Mouse (Mus musculus): Measurements from ENCODE around the gene Rims1. TPM values are rescaled to one million over a fixed set of nuclear protein-coding genes. Genes with fewer than 3 reads are reported as not detected.

Gene Rims1
- total RNA-seq, 2 experiments from 2014 or later: 0.18 to 0.20 TPM

GRCm38 (mm10) chr1:22466597-22466996 lies 339.2 kb downstream of the Rims1 start:
- no peak for DNase-seq (ENCODE audit: low spot score)
- intact Hi-C loops (cut with DNase I): no loop called here

DNA sequence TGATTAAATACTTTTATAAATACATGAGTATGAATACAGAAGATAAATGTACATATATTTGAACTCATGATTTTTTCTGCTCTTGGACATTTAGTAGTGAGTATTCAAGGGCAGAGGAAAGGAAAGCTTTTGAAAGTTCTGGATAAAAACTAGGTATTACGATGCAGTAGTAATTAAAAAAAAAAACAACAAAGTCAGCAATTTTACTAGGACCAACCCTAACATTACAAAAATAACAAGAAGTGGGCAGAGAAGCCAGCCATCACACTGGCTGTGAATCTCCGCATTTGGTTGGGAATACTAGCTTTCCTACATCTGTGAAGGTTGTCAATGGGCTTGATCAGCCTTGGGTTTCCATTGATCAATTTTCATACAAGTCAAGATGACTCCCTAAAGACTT lies 381.8 kb downstream of the Rims1 start:
- intact Hi-C loops (cut with DNase I): no loop called here
- DNase-seq (ENCODE audit: low spot score): no peak

DNA sequence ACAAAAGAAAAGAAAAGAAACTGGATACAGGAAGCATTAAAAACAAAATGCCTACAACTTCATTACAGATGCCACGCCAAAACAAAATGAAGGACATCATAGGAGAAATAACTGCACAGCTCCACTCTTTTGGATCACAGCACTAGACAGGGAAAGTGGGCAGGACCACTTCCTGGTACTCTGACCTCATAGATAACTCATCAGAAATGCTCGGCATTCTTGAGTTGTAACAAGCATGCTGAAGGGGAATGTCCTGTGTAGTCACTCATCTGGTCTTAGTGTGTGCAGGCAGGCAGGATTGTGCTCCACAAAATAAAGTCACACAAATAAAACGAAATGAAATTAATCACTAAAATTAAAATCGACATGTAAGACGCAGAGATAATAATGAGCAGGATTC lies 383.7 kb downstream of the Rims1 start:
- no peak for DNase-seq (ENCODE audit: low spot score)
- intact Hi-C loops (cut with DNase I): no loop called here

DNA sequence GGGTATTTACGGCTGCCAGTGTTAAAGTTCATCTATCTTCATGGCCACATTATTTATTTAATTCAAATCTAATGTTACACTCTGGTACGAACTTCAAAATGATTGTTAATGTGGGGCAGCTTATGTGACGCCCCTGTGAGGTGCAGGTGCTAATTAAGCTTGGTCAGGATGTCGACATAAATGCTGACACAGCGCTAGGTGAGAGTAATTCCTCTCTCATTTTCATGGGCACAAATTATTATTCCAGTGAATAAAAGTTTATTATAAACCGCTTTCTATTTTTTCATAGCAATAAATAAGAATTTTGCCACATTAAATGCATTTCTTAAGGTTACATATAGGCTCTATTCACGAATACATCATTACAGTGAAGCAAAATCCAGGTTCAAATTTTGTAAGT lies 395.6 kb downstream of the Rims1 start:
- intact Hi-C loops (cut with DNase I): no loop called here

DNA sequence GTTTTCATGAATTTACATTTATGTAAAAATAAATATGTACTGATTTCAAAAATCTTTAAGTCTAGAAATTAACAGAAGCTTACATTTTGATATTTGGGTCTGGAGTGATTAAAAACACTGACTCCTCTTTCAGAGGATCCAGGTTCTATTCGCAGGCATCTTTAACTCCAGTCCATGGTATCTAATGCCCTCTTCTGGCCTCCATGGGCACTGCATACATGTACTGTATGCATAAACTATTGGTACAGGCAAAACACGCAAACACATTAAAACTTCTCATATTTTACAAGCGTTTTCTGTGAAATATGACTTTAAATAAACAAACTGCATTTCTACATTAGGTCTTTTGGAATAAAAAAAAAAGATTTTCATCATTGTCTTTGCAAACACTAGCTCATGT lies 419.4 kb downstream of the Rims1 start:
- no peak for DNase-seq (ENCODE audit: low spot score)
- intact Hi-C loops (cut with DNase I): loop anchor here (2.0 kb wide), 1 partner anchor 118 kb away; no protein-coding TSS in a partner anchor

More for the DNA sequence above, 395.6 kb downstream of the Rims1 start:
- no peak for DNase-seq (ENCODE audit: low spot score)

GRCm38 (mm10) chr1:22377652-22378051 lies 428.1 kb downstream of the Rims1 start:
- intact Hi-C loops (cut with DNase I): no loop called here
- DNase-seq (ENCODE audit: low spot score): no peak

DNA sequence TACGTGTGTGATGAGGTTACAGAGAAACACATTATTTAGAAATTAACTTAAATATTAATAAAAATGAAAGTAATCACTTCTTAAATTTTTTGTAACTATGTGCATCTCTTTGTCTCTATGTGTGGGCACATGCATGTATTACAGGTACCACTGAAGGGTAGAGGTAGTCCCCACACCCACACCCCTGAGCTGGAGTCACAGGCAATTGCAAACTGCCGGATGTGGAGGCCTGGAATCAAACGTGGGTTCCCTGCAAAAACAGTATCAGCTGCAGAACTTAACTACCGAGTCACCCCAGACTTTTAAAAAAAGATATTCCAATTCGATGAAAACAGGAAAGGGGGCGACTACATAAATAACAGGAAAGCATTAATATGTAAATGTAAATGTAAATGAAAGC lies 428.7 kb downstream of the Rims1 start:
- intact Hi-C loops (cut with DNase I): no loop called here
- no peak for DNase-seq (ENCODE audit: low spot score)

DNA sequence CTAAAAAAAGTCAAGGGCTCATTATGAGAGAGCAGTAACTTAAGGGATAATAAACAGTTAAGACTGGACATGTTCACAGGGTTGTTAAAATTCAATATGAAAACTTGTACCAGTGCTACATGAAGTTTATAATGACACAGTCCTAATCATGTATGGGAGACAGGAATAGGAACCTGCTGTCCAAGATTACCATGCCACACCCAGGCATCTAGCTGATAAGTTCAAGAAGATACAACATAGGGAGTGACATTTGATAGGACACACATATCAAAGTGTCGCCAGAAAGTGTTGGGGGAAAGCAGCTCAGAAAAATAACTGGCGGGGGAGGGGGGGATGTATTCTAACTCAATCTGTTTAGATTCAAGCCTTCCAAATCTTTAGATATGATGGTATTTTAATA lies 449.6 kb downstream of the Rims1 start:
- DNase-seq (ENCODE audit: low spot score): no peak
- intact Hi-C loops (cut with DNase I): no loop called here

DNA sequence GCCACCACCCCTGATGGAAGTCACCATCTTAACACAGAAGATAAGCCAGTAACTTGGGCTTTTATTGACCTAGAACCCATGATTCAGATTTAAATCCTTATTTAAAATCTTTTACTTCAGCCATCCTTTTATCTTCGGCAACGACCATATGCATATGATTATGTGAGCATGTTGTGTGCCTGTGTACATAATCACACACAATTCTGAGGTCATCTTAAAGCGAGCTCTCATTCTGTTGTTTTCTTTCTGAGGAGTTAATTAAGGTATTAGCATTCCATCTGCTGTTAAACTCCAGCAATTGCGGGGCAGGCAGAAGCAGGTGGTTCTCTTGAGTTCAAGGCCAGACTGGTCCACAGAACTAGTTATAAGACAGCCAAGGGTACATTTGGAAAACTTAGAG lies 452.1 kb downstream of the Rims1 start:
- DNase-seq (ENCODE audit: low spot score): no peak
- intact Hi-C loops (cut with DNase I): no loop called here

- intact Hi-C loops (cut with DNase I): no loop called here
- DNase-seq (ENCODE audit: low spot score): no peak
Measured at GRCm38 (mm10) chr1:22338914-22339313, 466.9 kb downstream of the Rims1 start.

GRCm38 (mm10) chr1:22320941-22321676 lies 484.7 kb downstream of the Rims1 start:
- intact Hi-C loops (cut with DNase I): no loop called here

DNA sequence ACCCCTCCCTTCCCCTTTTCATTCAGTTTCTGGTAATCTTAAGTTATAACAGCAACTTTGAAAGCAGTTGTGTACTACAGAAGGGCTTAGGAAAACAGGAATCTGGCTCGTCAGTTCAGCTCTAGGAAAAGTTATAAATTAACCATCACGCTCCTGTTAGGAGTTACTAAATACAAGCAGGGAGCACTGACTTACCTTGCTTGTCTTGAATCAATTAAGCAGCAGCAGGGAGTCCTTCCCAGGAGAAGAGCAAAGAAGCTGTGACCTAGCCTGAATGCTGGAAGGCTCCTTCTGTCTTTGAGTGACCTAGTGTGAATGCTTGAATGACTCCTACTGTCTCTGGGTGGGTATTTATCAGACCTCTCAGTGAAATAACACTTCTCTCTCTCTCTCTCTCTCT lies 490.3 kb downstream of the Rims1 start:
- intact Hi-C loops (cut with DNase I): no loop called here
- DNase-seq (ENCODE audit: low spot score): no peak

More at GRCm38 (mm10) chr1:22320941-22321676, 484.7 kb downstream of the Rims1 start:
- DNase-seq (ENCODE audit: low spot score): no peak

- no peak for DNase-seq (ENCODE audit: low spot score)
- intact Hi-C loops (cut with DNase I): no loop called here
Measured at GRCm38 (mm10) chr1:22311471-22311870, 494.3 kb downstream of the Rims1 start.

DNA sequence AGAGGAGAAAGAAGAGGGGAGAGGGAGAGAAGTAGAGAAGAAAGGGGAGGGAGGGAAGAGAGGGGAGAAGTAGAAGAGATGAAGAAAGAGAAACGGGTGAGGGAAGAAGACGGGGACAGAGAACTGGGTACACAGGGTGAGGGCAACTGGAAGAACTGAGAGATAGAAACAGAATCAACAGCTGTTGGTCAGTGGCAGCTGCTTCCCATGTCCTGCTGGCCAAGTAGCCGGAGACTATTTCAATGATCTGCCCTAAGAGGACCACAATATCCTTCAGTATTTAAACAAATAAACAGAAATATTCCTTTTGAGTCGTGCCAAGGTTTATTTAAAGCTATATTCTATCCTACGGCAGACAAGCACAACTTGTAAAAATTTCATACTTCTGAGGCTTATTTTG lies 499.3 kb downstream of the Rims1 start:
- intact Hi-C loops (cut with DNase I): no loop called here

DNA sequence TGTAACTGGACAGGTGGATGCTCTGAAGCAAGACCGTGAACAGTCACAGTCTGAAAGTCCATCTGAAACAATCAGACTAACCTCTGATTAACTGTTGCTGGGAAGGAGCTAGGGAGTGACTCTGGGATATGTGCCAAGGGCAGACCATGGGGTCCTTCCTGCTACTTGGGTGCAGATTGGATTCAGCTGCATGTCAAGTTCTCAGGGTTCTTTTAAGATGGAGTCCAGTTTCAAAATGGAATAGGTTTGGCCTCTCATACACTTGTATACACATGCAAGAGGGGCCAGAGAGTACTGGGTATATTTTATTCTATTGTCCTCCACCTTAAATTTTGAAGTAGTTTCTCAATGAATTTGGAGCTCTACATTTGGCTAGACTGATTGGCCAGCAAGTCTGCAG lies 499.9 kb downstream of the Rims1 start:
- intact Hi-C loops (cut with DNase I): no loop called here
- no peak for DNase-seq (ENCODE audit: low spot score)

More for the DNA sequence above, 499.3 kb downstream of the Rims1 start:
- DNase-seq (ENCODE audit: low spot score): no peak

DNA sequence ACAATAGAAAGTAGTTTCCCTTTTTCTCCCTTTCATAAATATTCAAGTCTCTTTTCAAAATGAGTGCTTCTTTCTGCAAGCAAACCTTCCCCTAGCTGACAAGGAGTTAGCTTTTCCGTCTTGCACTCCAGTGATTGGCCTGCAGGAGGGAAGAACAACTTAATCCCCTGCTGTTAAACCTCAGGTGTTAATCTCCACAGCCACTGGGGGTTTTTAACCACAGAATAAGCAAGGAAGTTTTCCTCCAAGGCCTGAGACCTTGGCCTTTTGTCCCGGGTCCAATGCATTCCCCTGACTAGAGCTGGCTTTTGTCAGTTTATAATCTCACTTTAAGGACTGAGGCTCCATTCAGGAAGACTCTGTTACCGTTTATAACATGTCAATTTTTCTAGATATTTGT lies 511.8 kb downstream of the Rims1 start:
- DNase-seq (ENCODE audit: low spot score): no peak
- intact Hi-C loops (cut with DNase I): no loop called here

GRCm38 (mm10) chr1:22293310-22293709 lies 512.5 kb downstream of the Rims1 start:
- DNase-seq (ENCODE audit: low spot score): no peak
- intact Hi-C loops (cut with DNase I): no loop called here

DNA sequence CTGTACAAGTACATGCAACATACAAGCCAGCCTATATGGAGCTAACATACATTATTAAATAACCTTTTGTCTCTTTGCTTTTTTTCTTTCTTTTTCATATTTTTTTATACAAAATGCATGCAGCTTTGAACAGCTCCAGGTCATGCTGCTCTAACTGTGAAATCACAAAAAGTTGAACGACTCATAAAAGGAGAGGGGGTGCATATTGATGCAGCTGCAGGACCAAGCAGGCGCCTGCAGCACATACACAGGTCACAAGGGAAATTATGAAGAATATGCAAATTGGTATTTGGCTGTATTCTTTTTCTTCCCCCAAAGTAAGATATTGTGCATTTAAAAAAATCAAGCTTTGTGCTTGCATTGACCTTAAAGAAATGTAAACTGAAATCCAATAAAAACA lies 519.0 kb downstream of the Rims1 start:
- intact Hi-C loops (cut with DNase I): no loop called here
- DNase-seq (ENCODE audit: low spot score): no peak

DNA sequence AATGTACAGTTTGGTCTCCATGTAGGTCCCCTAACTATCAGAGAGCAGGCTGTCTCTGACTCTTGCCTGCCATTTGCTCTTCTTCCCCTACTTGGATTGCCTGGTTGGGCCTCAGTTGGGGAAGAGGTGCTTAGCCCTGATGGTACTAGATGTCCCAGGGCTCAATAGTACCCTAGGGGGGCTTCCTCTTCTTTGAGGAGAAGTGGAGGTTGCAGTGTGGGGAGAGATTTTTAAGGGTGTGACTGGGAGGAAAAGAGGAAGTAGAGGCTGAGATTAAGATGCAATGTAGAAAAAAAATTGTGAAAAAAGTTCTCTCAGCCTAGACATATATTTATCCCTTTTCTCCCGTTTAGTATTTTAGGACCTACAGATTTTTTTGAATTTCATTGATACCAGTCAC lies 525.8 kb downstream of the Rims1 start:
- no peak for DNase-seq (ENCODE audit: low spot score)
- intact Hi-C loops (cut with DNase I): no loop called here

DNA sequence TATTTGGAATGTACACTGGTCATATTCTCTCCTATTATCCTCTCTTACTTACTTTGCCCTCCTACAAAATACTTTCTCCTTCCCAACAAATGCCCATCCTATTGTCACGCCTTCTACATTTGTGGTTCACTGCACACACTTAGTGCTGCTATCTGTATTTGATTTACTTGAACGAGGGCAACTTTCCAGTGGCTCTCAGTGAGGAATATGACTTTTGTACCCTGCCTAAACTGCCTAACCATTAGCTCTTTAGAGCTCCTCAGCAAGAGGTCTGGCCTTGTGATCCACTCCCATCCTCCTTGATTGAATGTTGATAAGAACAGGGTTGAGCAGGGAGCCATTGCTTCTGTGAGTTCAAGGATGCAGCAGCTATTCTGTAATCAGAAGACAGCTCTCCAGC lies 531.7 kb downstream of the Rims1 start:
- intact Hi-C loops (cut with DNase I): no loop called here
- no peak for DNase-seq (ENCODE audit: low spot score)

- DNase-seq (ENCODE audit: low spot score): no peak
- intact Hi-C loops (cut with DNase I): no loop called here
Measured at GRCm38 (mm10) chr1:22270131-22270530, 535.7 kb downstream of the Rims1 start.
